Mouse (Mus musculus): Measurements from ENCODE around the gene Usp25.

Usp25 gene

GRCm38 (mm10) chr16:77140651-77141050 lies 127.1 kb downstream of the Usp25 start:
- DNase-seq (ENCODE audit: low read depth, low spot score), result no peak

DNA sequence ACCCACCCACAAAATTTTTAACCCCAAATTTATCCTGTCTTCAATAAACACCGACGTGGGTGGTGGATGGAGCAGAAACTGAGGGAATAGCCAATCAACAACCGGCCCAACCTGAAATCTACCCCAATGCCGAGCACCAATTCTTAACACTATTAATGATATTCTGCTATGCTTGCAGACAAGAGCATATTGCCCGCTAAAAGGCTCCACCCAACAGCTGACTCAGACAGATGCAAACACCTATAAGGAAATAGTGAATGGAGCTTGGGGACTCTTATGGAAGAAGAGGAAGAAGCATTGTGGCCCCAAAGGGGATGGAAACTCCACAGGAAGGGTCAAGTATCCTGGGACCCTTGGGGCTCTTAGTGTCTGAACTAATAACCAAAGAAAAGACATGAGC lies 133.3 kb downstream of the Usp25 start:
- no peak for DNase-seq (ENCODE audit: low read depth, low spot score)

DNA sequence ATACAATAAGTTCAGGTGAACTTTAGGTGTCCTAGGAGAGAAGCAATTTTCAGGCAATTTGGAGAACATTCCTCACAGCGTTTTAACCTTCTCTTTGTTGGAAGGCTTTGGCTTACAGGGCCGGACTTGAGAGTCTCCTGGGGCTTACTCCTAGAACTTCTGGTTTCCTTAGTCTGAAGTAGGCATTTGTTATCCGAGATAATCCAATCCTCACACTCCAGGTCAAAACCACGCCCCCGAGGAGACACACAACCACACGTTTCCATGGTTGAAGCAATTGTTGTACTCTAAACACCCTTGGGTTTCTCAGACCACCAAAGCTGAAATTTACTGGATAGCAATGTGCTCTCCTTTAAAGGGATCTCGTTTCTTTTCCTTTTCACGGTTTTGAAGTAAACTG lies 136.8 kb downstream of the Usp25 start:
- DNase-seq (ENCODE audit: low read depth, low spot score), result no peak

DNA sequence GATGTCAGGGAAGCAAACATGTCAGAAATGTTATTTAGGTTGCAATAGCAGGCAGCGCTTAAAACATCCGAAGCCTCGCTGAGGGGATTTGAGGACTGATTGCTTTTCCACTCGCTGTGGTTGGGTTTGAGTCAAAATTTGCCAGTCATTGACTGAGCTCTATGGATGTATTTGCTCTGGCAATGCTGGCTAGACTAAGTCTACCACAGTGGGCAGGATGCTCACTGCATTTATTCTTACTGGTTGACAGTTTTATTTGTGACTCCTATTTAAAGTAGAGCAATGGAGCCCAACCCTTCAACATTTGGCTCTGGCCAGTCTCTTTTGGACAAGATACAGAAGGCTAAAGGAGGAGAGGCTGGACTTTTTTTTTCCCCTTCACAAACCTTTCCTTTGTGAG lies 137.4 kb downstream of the Usp25 start:
- DNase-seq (ENCODE audit: low read depth, low spot score), result no peak

GRCm38 (mm10) chr16:77152288-77152687 lies 138.8 kb downstream of the Usp25 start:
- no peak for DNase-seq (ENCODE audit: low read depth, low spot score)

DNA sequence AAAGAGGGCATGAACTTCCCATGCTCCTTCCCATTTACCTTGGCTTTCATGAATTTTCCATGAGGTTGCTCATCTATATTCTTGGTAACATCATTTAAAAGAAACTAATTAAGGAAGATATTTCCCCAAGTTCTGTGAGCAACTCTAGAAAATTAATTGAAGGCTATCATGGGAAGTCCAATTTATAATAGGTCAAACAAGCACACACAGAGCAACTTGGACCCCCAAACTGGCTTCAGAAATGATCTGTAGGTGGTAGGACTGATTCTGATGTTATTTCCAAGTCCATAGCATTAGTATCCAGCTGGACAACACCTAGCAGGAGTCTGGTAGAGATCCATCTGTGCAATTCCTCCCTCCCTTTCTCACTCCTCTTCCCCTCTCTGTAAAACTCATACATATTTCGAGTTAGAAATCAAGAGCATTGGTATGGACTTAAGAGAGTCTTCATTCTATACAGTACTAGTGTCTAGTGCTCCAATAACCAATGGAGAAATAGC lies 139.8 kb downstream of the Usp25 start:
- DNase-seq (ENCODE audit: low read depth, low spot score), result no peak

DNA sequence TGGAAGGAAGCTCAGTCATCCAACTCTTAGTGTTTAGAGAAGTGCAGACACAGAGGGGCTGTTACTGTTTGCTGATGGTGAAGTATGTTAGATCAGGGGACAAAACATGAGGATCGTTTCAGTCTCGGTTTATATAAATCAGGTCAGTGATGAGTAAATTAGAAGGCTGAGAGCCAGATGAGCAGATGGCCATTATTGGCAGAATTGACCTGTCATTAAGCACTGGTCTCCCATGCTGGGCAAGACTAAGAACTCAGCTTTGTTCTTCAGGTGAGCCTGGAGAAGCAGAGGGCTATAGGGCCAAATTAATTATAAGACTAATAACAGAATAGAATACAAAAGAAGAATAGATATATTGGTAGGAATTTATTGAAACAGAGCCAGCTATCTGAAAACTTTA lies 140.3 kb downstream of the Usp25 start:
- DNase-seq (ENCODE audit: low read depth, low spot score), result no peak

DNA sequence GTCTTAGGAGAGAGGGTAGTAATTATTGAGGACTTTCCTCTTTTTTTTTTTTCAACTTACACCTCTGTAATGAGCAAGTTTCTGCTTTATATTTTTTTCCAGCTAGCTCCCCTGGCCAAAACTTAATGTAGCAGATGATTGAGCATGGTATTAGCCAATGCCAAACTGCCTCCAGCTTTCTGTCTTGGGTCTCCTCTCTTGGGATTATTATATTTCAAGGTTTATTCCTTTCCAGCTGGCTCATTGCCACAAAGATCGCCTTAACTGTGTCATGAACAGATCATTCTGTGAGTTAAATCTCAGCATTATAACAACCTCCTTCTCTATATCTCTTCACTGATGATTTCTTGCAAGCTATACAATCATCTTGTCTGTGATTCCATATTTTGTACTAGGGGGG lies 141.3 kb downstream of the Usp25 start:
- no peak for DNase-seq (ENCODE audit: low read depth, low spot score)
